Mouse (Mus musculus): ENCODE results near the gene Flrt1.

Flrt1 gene

GRCm38 (mm10) chr19:7105544-7105943 is at the start of gene Flrt1:
Flrt1 (minus strand) TSS chr19:7105729.
- no peak for DNase-seq (ENCODE audit: low spot score)

DNA sequence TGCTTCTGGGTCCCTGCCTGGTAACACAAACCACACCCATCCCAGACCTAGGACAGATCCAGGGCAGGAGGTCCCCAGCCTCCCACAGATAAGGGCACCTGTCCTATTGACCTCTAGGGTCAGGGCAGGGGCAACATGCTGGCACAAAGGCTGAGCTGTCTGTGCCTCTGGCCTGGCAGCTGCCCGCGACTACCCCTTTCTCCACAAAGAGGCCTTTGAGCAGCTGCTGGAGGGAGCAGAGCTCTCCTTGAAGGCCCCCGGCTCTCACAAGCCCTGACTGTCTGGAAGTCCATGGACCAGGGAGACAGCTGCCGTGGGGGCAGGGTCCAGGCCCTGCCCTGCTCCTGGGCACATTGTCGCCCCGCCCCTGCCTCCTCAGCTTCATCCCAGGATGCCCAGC is 49.7 kb upstream of the Flrt1 start:
- no peak for DNase-seq (ENCODE audit: low spot score)

DNA sequence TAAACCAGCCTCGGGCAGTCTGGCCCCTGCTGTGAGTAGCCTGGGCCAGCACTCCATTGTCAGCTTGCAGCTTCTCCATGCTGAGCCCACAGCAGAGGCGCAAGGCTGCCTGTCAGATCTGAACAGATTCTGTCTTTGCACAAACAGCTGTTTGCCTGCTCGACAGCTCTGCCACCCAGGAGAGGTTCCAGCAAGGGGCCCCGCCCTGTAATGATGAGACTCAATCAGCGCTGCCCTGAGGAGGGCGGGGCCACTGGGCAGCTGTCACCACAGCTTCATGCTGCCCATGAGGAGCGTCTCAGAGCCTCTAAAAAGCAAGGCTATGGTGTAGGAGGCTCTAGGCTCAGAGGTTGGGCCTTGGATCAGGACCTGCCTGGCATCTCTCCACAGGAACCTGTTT is 47.7 kb upstream of the Flrt1 start:
- DNase-seq (ENCODE audit: low spot score), result no peak

- DNase-seq (ENCODE audit: low spot score), result no peak
Measured at GRCm38 (mm10) chr19:7151927-7152653, 46.6 kb upstream of the Flrt1 start.

DNA sequence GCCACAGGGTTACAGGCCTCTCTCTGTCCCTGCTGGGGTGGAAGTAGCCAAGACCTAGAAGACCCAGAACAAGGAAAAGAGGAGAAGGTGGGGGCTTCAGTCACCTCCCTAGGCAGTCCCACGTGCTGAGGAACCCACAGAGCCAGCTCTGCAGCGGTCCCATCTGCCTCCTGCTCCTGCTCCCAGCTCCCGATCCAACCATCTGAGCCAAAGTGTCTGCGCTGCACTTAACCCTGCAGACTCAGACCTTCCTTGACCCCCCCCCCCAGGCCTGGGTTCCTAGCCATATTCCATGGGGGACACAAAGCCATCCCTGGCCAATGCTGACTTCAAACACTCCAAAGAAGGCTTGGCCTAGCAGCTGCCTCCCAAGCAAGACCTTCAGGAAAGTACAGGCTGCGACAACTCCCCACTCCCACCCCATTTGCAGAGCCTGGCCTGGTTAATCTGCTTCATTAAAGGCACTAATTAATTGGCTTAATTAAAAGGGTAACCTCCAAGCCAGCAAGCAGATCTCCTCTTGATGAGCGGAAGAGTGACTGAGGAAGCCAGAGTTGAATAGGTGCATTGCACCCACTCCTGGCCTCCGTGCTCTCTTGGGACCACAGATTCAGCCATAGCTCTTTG is 45.9 kb upstream of the Flrt1 start:
- DNase-seq (ENCODE audit: low spot score), result no peak

DNA sequence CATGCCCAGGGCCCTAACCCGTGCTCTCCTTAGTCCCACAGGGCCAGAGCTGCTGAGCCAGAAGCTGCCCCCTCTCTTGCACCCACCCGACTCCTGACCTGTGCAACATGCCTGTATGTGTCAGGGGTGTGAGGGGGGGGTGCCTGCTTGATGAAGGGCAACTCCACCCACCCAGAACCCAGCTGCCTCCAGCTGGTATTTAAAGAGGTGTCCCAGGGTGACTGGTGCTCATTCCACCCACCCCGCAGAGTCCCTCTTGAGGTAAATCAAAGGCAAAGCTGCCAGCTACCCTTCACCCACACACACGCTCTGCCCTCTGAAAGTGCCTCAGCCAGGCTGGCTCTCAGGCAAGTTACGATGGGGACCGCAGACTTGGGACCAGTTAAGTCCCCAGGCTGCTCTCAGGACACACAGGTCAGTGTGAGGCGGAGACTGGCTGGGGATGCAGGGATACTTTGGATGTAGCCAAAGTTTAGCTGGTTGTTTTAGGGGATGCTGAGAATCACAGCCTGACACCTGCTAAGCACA is 43.7 kb upstream of the Flrt1 start:
- DNase-seq (ENCODE audit: low spot score), result no peak

- no peak for DNase-seq (ENCODE audit: low spot score)
Measured at GRCm38 (mm10) chr19:7148541-7149085, 43.1 kb upstream of the Flrt1 start.

- no peak for DNase-seq (ENCODE audit: low spot score)
Measured at GRCm38 (mm10) chr19:7148096-7148495, 42.6 kb upstream of the Flrt1 start.

GRCm38 (mm10) chr19:7146376-7146775 is 40.8 kb upstream of the Flrt1 start:
- DNase-seq (ENCODE audit: low spot score), result no peak

DNA sequence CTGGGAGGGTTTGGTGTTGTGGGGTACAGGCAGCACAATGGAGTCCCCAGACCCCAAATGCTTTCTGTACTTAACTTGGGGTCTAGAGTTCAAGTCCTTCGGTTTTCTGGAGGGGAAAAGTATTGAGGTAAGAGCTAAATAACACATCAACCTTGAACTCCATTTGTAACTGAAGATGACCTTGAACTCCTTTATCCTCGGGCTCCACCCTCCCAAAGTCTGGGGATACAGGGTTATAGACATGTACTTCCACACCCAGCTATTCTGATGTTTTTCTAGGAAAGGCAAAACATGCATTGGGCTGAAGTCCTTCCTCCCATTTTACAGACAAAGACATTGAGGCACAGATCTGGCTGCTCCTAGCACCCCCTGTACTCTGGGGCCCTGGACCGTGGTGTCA is 38.9 kb upstream of the Flrt1 start:
- DNase-seq (ENCODE audit: low spot score), result no peak

DNA sequence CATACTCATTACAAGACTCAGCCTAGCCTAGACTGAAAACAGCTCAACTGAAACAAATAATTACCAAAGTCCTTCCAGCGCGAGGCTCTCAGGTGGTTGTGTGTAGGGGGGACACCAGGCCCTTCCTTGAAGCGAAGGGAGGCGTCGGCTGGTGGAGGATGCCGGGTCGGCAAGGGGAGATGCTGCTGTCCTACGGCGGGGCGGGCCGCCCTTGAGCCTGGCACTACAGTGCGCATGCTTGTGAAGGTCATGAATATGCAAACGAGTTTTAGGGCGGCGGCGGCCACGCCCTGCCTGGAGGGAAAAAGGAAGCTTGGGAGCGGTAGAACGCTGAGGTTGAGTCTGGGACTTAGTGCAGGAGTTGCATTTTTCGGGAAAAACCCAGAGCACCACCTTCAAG is 38.3 kb upstream of the Flrt1 start:
- DNase-seq (ENCODE audit: low spot score), result peak; percentile 76

DNA sequence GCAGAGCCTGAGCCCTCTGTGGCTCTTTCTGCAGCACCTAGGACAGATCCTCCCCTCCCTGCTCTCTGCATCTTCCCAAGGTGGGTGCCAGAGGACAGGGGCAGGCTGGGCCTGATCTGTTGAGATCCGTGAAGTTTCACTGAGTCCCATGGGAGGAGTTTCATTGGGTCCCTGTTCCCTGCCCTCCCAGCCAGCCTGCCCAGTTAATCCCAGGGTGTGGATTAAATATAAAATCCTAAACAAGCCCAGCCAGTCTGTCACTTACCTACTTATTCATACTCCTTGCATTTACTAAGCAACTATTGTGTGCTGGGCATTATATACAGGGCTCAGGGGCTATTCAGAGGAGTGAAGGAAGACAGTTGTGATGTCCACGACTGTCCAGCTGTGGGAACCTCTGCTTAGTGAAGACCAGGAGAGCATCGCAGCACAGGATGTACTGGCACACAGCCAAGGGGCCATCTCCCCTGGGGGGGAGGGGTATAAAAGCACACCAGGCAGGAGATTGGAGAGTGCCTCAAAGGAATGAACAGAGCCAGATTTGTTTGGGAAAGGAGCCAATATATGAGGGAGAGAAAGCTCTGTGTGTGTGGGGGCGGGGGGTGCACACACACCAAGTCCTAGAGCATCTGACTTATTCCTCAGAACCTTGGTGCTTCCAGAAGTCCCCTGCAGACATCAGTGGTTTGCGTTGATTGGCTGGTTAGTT is 36.8 kb upstream of the Flrt1 start:
- peak; percentile 79 for DNase-seq (ENCODE audit: low spot score)

GRCm38 (mm10) chr19:7140856-7141421 is 35.4 kb upstream of the Flrt1 start:
- DNase-seq (ENCODE audit: low spot score), result no peak

DNA sequence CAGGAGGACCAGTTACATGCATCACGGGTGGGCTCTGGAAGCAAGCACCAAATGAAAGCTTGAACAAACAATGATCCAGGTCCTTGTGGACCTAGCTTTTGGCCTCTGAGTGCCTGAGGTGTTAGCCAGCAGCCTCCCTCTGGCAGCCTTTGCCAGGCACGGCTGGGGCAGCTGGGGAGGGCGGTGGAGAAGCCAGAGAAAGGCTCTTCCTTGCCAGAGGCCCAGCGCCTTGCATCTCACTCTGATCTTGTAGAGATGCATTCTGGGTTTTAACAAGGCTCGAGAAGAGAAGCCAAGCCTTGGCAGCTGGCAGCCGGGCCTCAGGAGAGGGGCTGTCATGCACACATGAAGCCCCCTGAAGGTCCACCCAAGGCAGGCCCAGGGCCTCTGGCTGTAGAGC is 34.8 kb upstream of the Flrt1 start:
- DNase-seq (ENCODE audit: low spot score), result no peak

- no peak for DNase-seq (ENCODE audit: low spot score)
Measured at GRCm38 (mm10) chr19:7139321-7139720, 33.8 kb upstream of the Flrt1 start.

DNA sequence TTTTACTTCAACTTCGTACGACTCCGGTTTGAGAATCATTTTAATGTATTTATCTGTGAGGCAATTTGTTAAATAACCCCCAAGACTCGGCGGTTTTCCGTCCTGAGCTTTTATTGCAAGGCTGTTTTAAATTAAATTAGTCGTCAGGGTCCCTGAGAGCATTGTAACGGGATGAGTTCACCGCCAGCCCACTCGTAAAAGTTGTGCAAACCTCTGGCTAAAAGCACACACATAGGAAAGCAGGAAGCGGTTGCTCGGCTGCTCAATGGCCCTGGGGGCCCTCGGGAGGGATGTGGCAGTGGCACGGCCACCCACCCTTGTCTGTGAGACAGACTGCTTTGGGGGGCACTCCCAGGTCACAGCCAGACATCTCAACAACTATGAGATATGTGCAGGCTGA is 32.8 kb upstream of the Flrt1 start:
- DNase-seq (ENCODE audit: low spot score), result no peak

- DNase-seq (ENCODE audit: low spot score), result no peak
Measured at GRCm38 (mm10) chr19:7136714-7137498, 31.4 kb upstream of the Flrt1 start.

DNA sequence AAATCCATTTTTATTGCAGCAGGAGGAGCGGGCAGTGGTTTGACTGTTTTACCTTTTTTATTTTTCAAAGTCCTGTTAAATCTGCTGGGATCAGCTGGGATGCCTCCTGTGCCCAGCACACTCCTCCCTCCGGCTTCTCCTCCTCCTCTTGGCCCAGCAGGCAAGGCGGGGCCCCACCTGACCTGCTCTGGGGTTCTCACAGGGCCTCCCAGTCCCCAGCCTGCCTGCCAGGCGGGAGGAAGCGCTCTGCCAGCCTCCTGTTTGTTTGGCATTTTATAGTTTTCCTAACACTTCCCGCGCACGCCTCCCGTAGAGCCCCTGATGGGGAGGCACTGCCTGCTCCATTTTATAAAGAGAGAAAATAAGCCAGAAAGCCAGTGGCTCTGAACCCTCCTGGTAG is 30.5 kb upstream of the Flrt1 start:
- DNase-seq (ENCODE audit: low spot score), result no peak

- peak; percentile 71 for DNase-seq (ENCODE audit: low spot score)
Measured at GRCm38 (mm10) chr19:7135525-7135924, 30.0 kb upstream of the Flrt1 start.

DNA sequence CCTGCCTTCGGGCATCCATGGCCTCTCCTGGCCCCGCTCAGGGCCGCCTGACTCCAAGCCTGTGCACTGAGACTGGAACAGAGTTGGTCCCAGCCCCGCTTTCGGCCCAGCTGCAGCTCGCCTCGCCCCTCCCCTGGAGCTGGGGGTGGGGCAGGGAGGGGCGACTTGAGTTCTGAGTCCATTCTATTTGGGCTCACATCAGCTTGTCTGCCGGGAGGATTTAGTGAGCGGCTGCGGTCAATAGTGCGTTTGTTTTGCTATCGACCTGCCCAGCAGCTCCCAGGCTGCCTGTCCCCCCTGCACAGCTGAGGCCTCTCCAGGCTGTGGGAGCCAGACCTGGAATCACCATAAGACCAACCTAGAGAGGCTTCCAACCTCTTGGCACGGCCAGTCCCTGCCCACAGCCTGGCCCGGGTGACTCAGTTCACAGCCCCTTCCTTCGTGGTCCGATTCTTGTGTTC is 29.1 kb upstream of the Flrt1 start:
- no peak for DNase-seq (ENCODE audit: low spot score)

- no peak for DNase-seq (ENCODE audit: low spot score)
Measured at GRCm38 (mm10) chr19:7133436-7133835, 27.9 kb upstream of the Flrt1 start.

DNA sequence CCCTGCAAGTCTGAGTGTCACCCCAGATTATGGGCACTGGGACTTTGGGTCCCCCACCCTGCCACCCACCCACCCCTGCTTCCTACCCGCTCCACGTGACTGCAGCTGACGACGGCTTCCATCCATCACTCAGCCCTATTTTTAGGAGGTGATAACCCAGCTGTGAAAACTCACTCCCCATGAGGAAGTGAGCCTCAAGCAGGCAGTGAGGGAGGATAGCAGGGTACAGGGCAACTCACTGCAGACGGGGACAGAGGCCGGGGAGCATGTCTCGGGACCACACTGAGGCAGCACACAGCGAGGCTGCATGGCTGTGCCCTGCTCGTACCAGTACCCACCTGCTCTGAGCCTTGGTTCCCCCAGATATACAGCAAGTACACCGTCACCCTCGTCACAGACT is 24.8 kb upstream of the Flrt1 start:
- DNase-seq (ENCODE audit: low spot score), result no peak

Data from testis, postnatal 10 days (tissue).